8 mouse cellular contexts compared by ENCODE assay signal in the genomic region with DNA sequence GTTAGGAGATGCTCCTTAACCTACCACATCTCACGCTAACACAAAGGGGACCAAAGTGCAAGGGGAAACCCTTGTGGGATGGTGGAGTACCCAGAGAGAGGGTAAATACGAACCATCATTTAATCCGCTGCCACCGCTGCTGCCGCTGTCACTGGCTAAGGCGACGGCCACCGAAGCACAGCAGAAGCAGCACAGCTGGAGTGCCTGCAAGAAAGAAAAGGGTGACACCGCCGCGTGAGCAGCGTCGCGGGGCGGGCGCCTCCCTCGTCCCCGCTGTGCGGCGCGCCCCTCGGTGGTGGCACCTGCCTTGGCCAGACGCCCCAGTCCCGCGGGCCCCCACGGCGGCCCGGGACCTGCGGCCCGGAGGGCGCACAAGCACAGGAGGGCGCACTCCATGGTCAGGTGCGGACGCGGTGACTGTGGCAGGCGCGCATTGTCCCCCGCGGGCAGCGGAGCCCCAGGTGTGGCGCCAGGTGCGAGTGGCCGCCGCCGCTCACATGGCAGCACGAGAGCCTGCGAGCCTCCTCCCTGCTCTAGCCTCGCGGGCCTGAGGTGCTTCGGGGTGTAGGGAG. TPM values are rescaled to one million over a fixed set of nuclear protein-coding genes. Genes with fewer than 3 reads are reported as not detected.
DNase-seq lines count a peak whose midpoint lies in the region; ATAC-seq and TF ChIP-seq lines count a peak whose summit lies in the region.

No protein-coding gene starts in this region.

- WGBS in limb, embryonic 14.5 days = under 1% methylated on average over 40 of the region's 50 CpGs

- H3K4me3 ChIP-seq in limb, embryonic 14.5 days (replicated peaks; ENCODE audit: low read length) = peak overlapping the region; percentile 46

- no peak overlapping the region for H3K27ac ChIP-seq in limb, embryonic 14.5 days (replicated peaks; ENCODE audit: low read depth, low read length)

- no peaks in the 10 kb centered on the region for H3K36me3 ChIP-seq in limb, embryonic 14.5 days (ENCODE audit: control insufficient read depth, insufficient read depth, low read length)

- ATAC-seq in limb, embryonic 14.5 days (ENCODE audit: low FRiP score, low read depth) = peak; percentile 28; the same call in 1 of the 2 replicates

- peak overlapping the region; percentile 49 for H3K9ac ChIP-seq in limb, embryonic 14.5 days (ENCODE audit: low read depth, low read length, severe bottlenecking)

- no peak for TF ChIP-seq POLR2A in limb, embryonic 14.5 days (IDR thresholded peaks at IDR 0.05; ENCODE audit: borderline replicate concordance, extremely low read depth, insufficient read depth, insufficient read length)

- peak overlapping the region; percentile 90 for H3K4me2 ChIP-seq in limb, embryonic 14.5 days (replicated peaks; ENCODE audit: low read depth, low read length, severe bottlenecking)

- H3K9me3 ChIP-seq in limb, embryonic 14.5 days (ENCODE audit: control insufficient read depth, low read length) = no peaks in the 10 kb centered on the region

- H3K4me1 ChIP-seq in limb, embryonic 14.5 days (ENCODE audit: control insufficient read depth, insufficient read depth, low read length) = peaks cover 10% of the 10 kb centered on the region; the same call in 1 of the 2 replicates

- H3K27me3 ChIP-seq in limb, embryonic 14.5 days (ENCODE audit: control insufficient read depth, insufficient read depth, low read length) = peaks cover 57% of the 10 kb centered on the region

- peak; percentile 42 for DNase-seq in heart, adult 11 months
- no peak for DNase-seq in heart, adult 18-20 months
- peak; percentile 12 for DNase-seq in thymus, postnatal 4 days
- no peak for DNase-seq in thymus, postnatal 14 days
- DNase-seq in limb, embryonic 14.5 days (ENCODE audit: low spot score) = no peak
- DNase-seq in ovary, postnatal 10 days (ENCODE audit: low spot score) = no peak
- no peak for DNase-seq in adrenal gland, adult 8-10 months
- DNase-seq in right cerebral cortex, postnatal 14 days = no peak

RNA-seq across cellular contexts. Expression of a gene that starts 0.4 kb away (rescaled TPM):
- under 1 TPM in 1 of 2 experiments, not detected in 1; 0.13 TPM for total RNA-seq in heart, adult 18-20 months (2021)
- 2.6 and 2.7 TPM in 2 replicates for polyA plus RNA-seq in limb, embryonic 14.5 days (2012; rRNA removed)
- polyA plus RNA-seq in limb, embryonic 14.5 days (2014; fragmentation: Nextera tagmentation; extraction: Ambion mirVana) = 3.1 and 4.1 TPM in 2 replicates
- under 1 TPM in 1 of 4 experiments, not detected in 3; 0.07 TPM for total RNA-seq in adrenal gland, adult 8-10 months (2022)

Comparison
In these comparisons a context has a peak if more than half of its experiments do, and no peak if none do; other contexts are left out.
1. DNase-seq: peak in heart, adult 11 months (single experiment) and thymus, postnatal 4 days (single experiment); none in heart, adult 18-20 months (0 of 2), thymus, postnatal 14 days (single experiment), limb, embryonic 14.5 days (single experiment), ovary, postnatal 10 days (single experiment), adrenal gland, adult 8-10 months (single experiment) and right cerebral cortex, postnatal 14 days (single experiment).